Mouse (Mus musculus): ENCODE results near the gene Mrps16. TPM values are rescaled to one million over a fixed set of nuclear protein-coding genes. Genes with fewer than 3 reads are reported as not detected.

Gene Mrps16
- polyA plus RNA-seq (2014; fragmentation: Illumina TruSeq; extraction: RNeasy Lipid Tissue Mini Kit (QIAGEN cat#74804); ENCODE audit: low read depth, low replicate concordance), result 7.9 TPM

DNA sequence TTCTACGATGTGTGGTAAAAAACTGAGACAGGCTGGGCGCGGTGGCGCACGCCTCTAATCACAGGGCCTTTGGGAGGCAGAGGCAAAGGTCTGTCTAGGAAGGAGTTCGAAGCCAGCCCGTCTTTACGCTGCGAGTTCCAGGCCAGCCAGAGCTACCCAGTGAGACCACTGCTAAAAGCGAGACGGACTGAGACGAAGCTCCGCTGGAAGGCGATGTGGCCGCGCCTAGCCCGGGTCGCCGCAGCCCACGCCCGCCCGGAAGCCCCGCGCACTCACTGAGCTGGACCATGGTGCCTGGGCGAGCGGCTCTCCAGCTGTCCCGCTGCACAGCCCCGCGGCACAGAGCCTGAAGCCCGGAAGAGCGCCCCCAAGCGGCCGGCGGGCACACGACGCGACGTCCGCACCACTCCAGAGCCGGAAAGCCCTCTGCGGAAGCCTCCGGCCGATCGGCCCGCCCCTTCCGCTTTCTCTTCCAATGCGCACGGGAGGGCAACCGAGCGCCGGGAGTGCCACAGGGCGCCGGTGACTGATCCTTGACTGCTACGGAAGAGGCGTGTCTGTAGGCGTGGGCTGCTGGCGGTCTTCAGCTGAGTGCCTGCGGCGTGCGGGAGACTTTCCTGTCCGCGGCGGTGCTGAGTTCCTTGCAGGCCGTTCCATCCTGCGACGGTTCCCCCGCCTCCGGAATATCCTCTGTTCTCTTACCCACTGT lies at the start of gene Mrps16:
Gene Mrps16, minus strand, starts transcription at position 430 of the 709 bp plus-strand sequence.

DNA sequence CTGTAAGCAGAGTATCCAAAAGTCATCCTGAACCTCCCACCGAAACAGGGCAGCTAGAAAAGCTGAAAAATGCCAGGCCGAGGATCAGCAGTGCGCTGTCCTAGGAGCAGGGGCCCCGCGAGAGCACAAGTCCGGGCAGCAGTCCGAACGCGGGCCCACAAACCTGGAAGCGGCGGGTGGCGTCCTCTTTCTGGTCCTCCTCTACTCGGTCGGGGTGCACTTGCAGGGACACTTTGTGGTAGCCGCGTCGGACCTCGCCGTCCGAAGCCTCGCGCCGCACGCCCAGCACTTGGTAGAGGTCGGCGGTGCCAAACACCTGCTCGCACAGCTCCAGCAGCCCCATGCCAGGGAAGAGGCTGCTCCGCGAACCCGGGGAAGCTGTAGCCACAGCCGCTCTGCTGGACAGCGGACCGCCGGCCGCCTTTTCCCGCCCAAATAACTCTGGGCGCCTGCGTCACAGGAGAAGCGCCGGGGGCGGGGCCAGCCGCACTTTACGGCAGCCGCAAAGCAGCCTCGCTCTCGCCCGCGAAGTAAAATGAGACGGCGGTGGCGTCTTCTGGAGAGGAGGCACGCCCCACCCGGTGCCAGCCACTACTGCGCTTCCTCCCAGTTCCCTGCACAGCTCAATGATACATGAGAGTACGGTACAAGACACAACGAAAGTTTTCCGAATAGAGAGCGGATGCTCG lies 4.8 kb downstream of the Mrps16 start, which contains the start of gene Dnajc9:
Gene Dnajc9, minus strand, starts transcription at position 470 of the 689 bp plus-strand sequence.

DNA sequence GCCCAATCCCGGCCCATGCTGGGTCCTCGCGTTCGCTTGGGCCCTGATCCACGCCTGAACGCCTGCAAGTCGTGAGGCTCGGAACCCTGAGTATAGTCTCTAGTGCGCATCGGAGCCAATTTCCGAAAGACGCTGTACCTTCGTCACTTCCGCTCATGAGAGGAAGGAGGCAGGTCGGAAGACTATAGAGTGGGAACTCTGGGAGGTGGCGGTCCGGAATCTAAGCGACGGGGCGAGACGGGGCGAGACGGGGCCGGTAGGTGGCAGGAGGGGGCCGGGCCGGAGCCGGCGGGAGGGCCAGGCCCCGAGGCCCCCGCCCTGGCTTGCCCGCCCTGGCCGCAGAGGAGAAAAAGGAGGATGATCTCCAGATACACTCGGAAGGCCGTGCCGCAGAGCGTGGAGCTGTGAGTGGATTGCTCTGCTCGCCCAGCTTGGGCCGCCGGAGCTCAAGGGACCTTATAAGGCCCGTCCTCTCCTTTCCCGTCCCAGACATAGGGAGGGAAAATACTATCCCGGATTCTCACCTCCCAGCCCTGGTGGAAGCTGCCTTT lies 45.4 kb downstream of the Mrps16 start, which contains the start of the genes Ecd and Fam149b:
Gene Ecd, minus strand, starts transcription at position 131 of the 551 bp plus-strand sequence.
Gene Fam149b, plus strand, starts transcription at position 172 of the 551 bp plus-strand sequence.

Other genes starting within 250 kb of the Mrps16 start
- gene Kcnk5, start 211.8 kb downstream of the Mrps16 start, polyA plus RNA-seq (2014; fragmentation: Illumina TruSeq; extraction: RNeasy Lipid Tissue Mini Kit (QIAGEN cat#74804); ENCODE audit: low read depth, low replicate concordance), result 2.0 TPM
- gene Kcnk16, start 124.4 kb downstream of the Mrps16 start, polyA plus RNA-seq (2014; fragmentation: Illumina TruSeq; extraction: RNeasy Lipid Tissue Mini Kit (QIAGEN cat#74804); ENCODE audit: low read depth, low replicate concordance), result not detected
- 15.6 TPM for gene Nudt13, start 98.9 kb downstream of the Mrps16 start, polyA plus RNA-seq (2014; fragmentation: Illumina TruSeq; extraction: RNeasy Lipid Tissue Mini Kit (QIAGEN cat#74804); ENCODE audit: low read depth, low replicate concordance)
- gene Ecd, start 45.5 kb downstream of the Mrps16 start, polyA plus RNA-seq (2014; fragmentation: Illumina TruSeq; extraction: RNeasy Lipid Tissue Mini Kit (QIAGEN cat#74804); ENCODE audit: low read depth, low replicate concordance), result 31.1 TPM
- 35.2 TPM for gene Fam149b, start 45.5 kb downstream of the Mrps16 start, polyA plus RNA-seq (2014; fragmentation: Illumina TruSeq; extraction: RNeasy Lipid Tissue Mini Kit (QIAGEN cat#74804); ENCODE audit: low read depth, low replicate concordance)
- gene Dnajc9, start 4.7 kb downstream of the Mrps16 start, polyA plus RNA-seq (2014; fragmentation: Illumina TruSeq; extraction: RNeasy Lipid Tissue Mini Kit (QIAGEN cat#74804); ENCODE audit: low read depth, low replicate concordance), result 192 TPM
- 0.87 TPM for gene Cfap70, start 58.6 kb upstream of the Mrps16 start, polyA plus RNA-seq (2014; fragmentation: Illumina TruSeq; extraction: RNeasy Lipid Tissue Mini Kit (QIAGEN cat#74804); ENCODE audit: low read depth, low replicate concordance)
- 208 TPM for gene Anxa7, start 86.5 kb upstream of the Mrps16 start, polyA plus RNA-seq (2014; fragmentation: Illumina TruSeq; extraction: RNeasy Lipid Tissue Mini Kit (QIAGEN cat#74804); ENCODE audit: low read depth, low replicate concordance)
- gene Mss51, start 103.3 kb upstream of the Mrps16 start, polyA plus RNA-seq (2014; fragmentation: Illumina TruSeq; extraction: RNeasy Lipid Tissue Mini Kit (QIAGEN cat#74804); ENCODE audit: low read depth, low replicate concordance), result 1.2 TPM
- 254 TPM for gene Ppp3cb, start 152.9 kb upstream of the Mrps16 start, polyA plus RNA-seq (2014; fragmentation: Illumina TruSeq; extraction: RNeasy Lipid Tissue Mini Kit (QIAGEN cat#74804); ENCODE audit: low read depth, low replicate concordance)
- gene Usp54, start 247.4 kb upstream of the Mrps16 start, polyA plus RNA-seq (2014; fragmentation: Illumina TruSeq; extraction: RNeasy Lipid Tissue Mini Kit (QIAGEN cat#74804); ENCODE audit: low read depth, low replicate concordance), result 10.8 TPM